Mouse (Mus musculus) colon, adult 2 months (tissue): ENCODE measurements around the gene Defb28. TPM values are rescaled to one million over a fixed set of nuclear protein-coding genes. Genes with fewer than 3 reads are reported as not detected.

Experiments used
- polyA plus RNA-seq: library from polyadenylated mRNA; depleted of rRNA; stranded (reverse); fragments of >200 nt; gene quantifications from 2 replicates; pipeline ENCODE4 v1.2.3, GENCODE M21; 2012; rRNA removed

Gene Defb28
- polyA plus RNA-seq: not detected in 2 replicates

GRCm38 (mm10) chr2:152517981-152518380 is at the start of gene Defb28:
TSS of gene Defb28 (plus strand) at chr2:152518255.

GRCm38 (mm10) chr2:152476763-152477162 is 41.3 kb upstream of the Defb28 start, which contains the start of gene Defb20:
TSS of gene Defb20 (plus strand) at chr2:152477063.

GRCm38 (mm10) chr2:152490038-152490437 is 28.0 kb upstream of the Defb28 start, which contains the start of gene Defb22:
TSS of gene Defb22 (minus strand) at chr2:152490138.

GRCm38 (mm10) chr2:152511592-152511991 is 6.5 kb upstream of the Defb28 start, which contains the start of gene Defb26:
TSS of gene Defb26 (minus strand) at chr2:152511692.

GRCm38 (mm10) chr2:152539944-152540710 is 22.1 kb downstream of the Defb28 start, which contains the start of gene Defb29:
TSS of gene Defb29 (minus strand) at chr2:152540098.

GRCm38 (mm10) chr2:152569038-152569437 is 51.0 kb downstream of the Defb28 start, which contains the start of gene Gm17416:
TSS of gene Gm17416 (plus strand) at chr2:152569338.

Other genes starting within 250 kb of the Defb28 start
- 56.0 and 62.7 TPM in 2 replicates for gene Tbc1d20, start 224.4 kb upstream of the Defb28 start, polyA plus RNA-seq
- 239 and 263 TPM in 2 replicates for gene Rbck1, start 185.6 kb upstream of the Defb28 start, polyA plus RNA-seq
- gene Trib3, start 174.2 kb upstream of the Defb28 start, polyA plus RNA-seq: 0.86 and 1.2 TPM in 2 replicates
- 0.73 and 0.76 TPM in 2 replicates for gene Nrsn2, start 141.6 kb upstream of the Defb28 start, polyA plus RNA-seq
- gene Sox12, start 120.2 kb upstream of the Defb28 start, polyA plus RNA-seq: 4.1 and 4.9 TPM in 2 replicates
- 2.9 and 4.2 TPM in 2 replicates for gene Zcchc3, start 103.2 kb upstream of the Defb28 start, polyA plus RNA-seq
- not detected in 2 replicates for gene 6820408C15Rik, start 102.7 kb upstream of the Defb28 start, polyA plus RNA-seq
- not detected in 2 replicates for gene Defb23, start 53.6 kb upstream of the Defb28 start, polyA plus RNA-seq
- not detected in 2 replicates for gene Defb20, start 41.2 kb upstream of the Defb28 start, polyA plus RNA-seq
- not detected in 2 replicates for gene Defb22, start 28.1 kb upstream of the Defb28 start, polyA plus RNA-seq
- gene Defb26, start 6.6 kb upstream of the Defb28 start, polyA plus RNA-seq: not detected in 2 replicates
- gene Defb29, start 21.8 kb downstream of the Defb28 start, polyA plus RNA-seq: not detected in 2 replicates
- gene Gm17416, start 51.1 kb downstream of the Defb28 start, polyA plus RNA-seq: not detected in 2 replicates
- not detected in 2 replicates for gene Defb21, start 54.5 kb downstream of the Defb28 start, polyA plus RNA-seq
- not detected in 2 replicates for gene Defb19, start 62.1 kb downstream of the Defb28 start, polyA plus RNA-seq
- gene Defb45, start 81.1 kb downstream of the Defb28 start, polyA plus RNA-seq: 0.51 TPM in 1 of 2 replicates, not detected in the other
- 0.35 TPM in 1 of 2 replicates, not detected in the other for gene Defb36, start 86.1 kb downstream of the Defb28 start, polyA plus RNA-seq
- not detected in 2 replicates for gene Defb25, start 104.8 kb downstream of the Defb28 start, polyA plus RNA-seq
- gene Rem1, start 108.7 kb downstream of the Defb28 start, polyA plus RNA-seq: 11.0 and 13.3 TPM in 2 replicates
- 166 and 184 TPM in 2 replicates for gene H13, start 151.2 kb downstream of the Defb28 start, polyA plus RNA-seq
- gene Mcts2, start 168.8 kb downstream of the Defb28 start, polyA plus RNA-seq: 2.8 and 3.4 TPM in 2 replicates
- 963 and 1,196 TPM in 2 replicates for gene Id1, start 218.0 kb downstream of the Defb28 start, polyA plus RNA-seq
- 3.6 and 3.7 TPM in 2 replicates for gene Cox4i2, start 235.9 kb downstream of the Defb28 start, polyA plus RNA-seq